Mouse (Mus musculus) G1E (cell line): Measurements from ENCODE around the gene Rhox7a. TPM values are rescaled to one million over a fixed set of nuclear protein-coding genes. Genes with fewer than 3 reads are reported as not detected.
"Not testable (repeated sequence)": the region's sequence is repeated elsewhere in the genome, so short reads cannot be mapped to it uniquely, and the experiment has no call there.

ENCODE experiments used
- ATAC-seq: 2 replicates; pipeline ENCODE4 v1.8.0; 2016; ENCODE audit warnings: mild to moderate bottlenecking; ENCODE audit not compliant: insufficient number of reproducible peaks, poor library complexity, low FRiP score, severe bottlenecking; ENCODE audit errors: extremely low read depth
- DNase-seq: peaks from one replicate; pipeline ENCODE4 v3.0.0; 2012; ENCODE audit warnings: low spot score
- H3K27me3 ChIP-seq: 2 replicates; pipeline ENCODE4 v1.6.1; 2012; ENCODE audit warnings: mild to moderate bottlenecking, low read length, inconsistent platforms; ENCODE audit not compliant: insufficient read depth
- H3K36me3 ChIP-seq: replicated peaks from 2 replicates; pipeline ENCODE3; 2012; ENCODE audit warnings: mild to moderate bottlenecking, inconsistent platforms
- H3K4me1 ChIP-seq: 2 replicates; pipeline ENCODE4 v1.6.1; 2012; ENCODE audit warnings: low read depth, low read length, inconsistent platforms, mixed read lengths; ENCODE audit not compliant: insufficient read depth
- H3K4me3 ChIP-seq: 2 replicates; pipeline ENCODE4 v1.5.1; 2012; ENCODE audit warnings: low read depth, mild to moderate bottlenecking, inconsistent platforms, low read length, moderate library complexity, mixed read lengths
- H3K9me3 ChIP-seq: replicated peaks from 2 replicates; pipeline ENCODE4 v1.6.1; 2012; ENCODE audit warnings: inconsistent platforms
- CTCF ChIP-seq: IDR thresholded peaks from 2 replicates; pipeline ENCODE4 v1.5.1; 2012; ENCODE audit warnings: low read depth, low read length, inconsistent platforms, mixed read lengths
- GATA1 ChIP-seq: IDR thresholded peaks from 2 replicates; pipeline ENCODE4 v1.6.1; 2012; ENCODE audit warnings: borderline replicate concordance, low read length, inconsistent platforms, mixed read lengths
- GATA2 ChIP-seq: IDR thresholded peaks from 2 replicates; pipeline ENCODE4 v1.6.1; 2012; ENCODE audit warnings: low read depth, low read length, inconsistent platforms, borderline replicate concordance
- POLR2AphosphoS5 ChIP-seq: IDR thresholded peaks from 2 replicates; pipeline ENCODE4 v1.6.1; 2012; ENCODE audit warnings: low read depth, low read length, inconsistent platforms; ENCODE audit not compliant: insufficient replicate concordance
- TAL1 ChIP-seq: conservative IDR thresholded peaks from 2 replicates; pipeline ENCODE4 v1.6.1; 2012; ENCODE audit warnings: low read depth, low read length, inconsistent platforms, mixed read lengths
- polyA plus RNA-seq: library from polyadenylated mRNA; stranded (reverse); fragments of >175 nt; gene quantifications from 2 replicates; pipeline ENCODE4 v1.2.3, GENCODE M21; 2012
- total RNA-seq, 2 experiments: library from RNA; stranded (forward) in 1 of 2; stranded (reverse) in 1 of 2; fragments of 200-1000 nt in 1 of 2; fragments of >200 nt in 1 of 2; fragmentation: Nextera tagmentation in 1 of 2; gene quantifications; 2 replicates each; pipeline ENCODE4 v1.2.3; 2014 to 2017

Gene Rhox7a
- total RNA-seq (2014; fragmentation: Nextera tagmentation), result not detected in 2 replicates
- not detected in 2 replicates for total RNA-seq (2017)
- polyA plus RNA-seq, result not detected in 2 replicates

- not testable (repeated sequence) for ATAC-seq, H3K27me3 ChIP-seq, H3K4me3 ChIP-seq, H3K9me3 ChIP-seq, H3K4me1 ChIP-seq, DNase-seq, H3K36me3 ChIP-seq
Observed at GRCm38 (mm10) chrX:37831386-37831785, at the start of gene Rhox7a. Gene Rhox7a, plus strand, starts transcription at chrX:37831686.

- DNase-seq (no peak), ATAC-seq (no peak)
- H3K27me3 ChIP-seq, result no peaks in the 10 kb centered on the region
- no peaks in the 10 kb centered on the region for H3K36me3 ChIP-seq
- TF ChIP-seq TAL1 (no peak), POLR2AphosphoS5 (no peak), GATA2 (no peak), GATA1 (no peak), CTCF (no peak)
- no peak overlapping the region for H3K4me3 ChIP-seq
- no peaks in the 10 kb centered on the region for H3K4me1 ChIP-seq
- no peaks in the 10 kb centered on the region for H3K9me3 ChIP-seq
Observed at GRCm38 (mm10) chrX:37807286-37808080, 24.0 kb upstream of the Rhox7a start.

GRCm38 (mm10) chrX:37809396-37809795 is 22.1 kb upstream of the Rhox7a start:
- no peak for ATAC-seq
- Histone ChIP-seq H3K4me1 (no peaks in the 10 kb centered on the region), H3K9me3 (no peaks in the 10 kb centered on the region), H3K27me3 (no peaks in the 10 kb centered on the region), H3K36me3 (no peaks in the 10 kb centered on the region), H3K4me3 (no peak overlapping the region)
- no peak for DNase-seq
- no peak for TF ChIP-seq POLR2AphosphoS5
- no peak for TF ChIP-seq CTCF
- no peak for TF ChIP-seq GATA2
- TF ChIP-seq GATA1, result no peak

GRCm38 (mm10) chrX:37811179-37811578 is 20.3 kb upstream of the Rhox7a start:
- Histone ChIP-seq H3K27me3 (no peaks in the 10 kb centered on the region), H3K36me3 (no peaks in the 10 kb centered on the region), H3K4me1 (no peaks in the 10 kb centered on the region), H3K9me3 (no peaks in the 10 kb centered on the region), H3K4me3 (no peak overlapping the region)
- ATAC-seq (no peak), DNase-seq (no peak)
- TF ChIP-seq TAL1, result no peak
- peak; percentile 35; the same call in 1 of the 2 replicates for TF ChIP-seq CTCF

GRCm38 (mm10) chrX:37815665-37816064 is 15.8 kb upstream of the Rhox7a start:
- no peaks in the 10 kb centered on the region for H3K4me1 ChIP-seq
- no peak overlapping the region for H3K4me3 ChIP-seq
- H3K9me3 ChIP-seq, result no peaks in the 10 kb centered on the region
- no peak for DNase-seq
- TF ChIP-seq POLR2AphosphoS5, result no peak
- TF ChIP-seq TAL1, result no peak
- TF ChIP-seq GATA2, result no peak
- no peak for TF ChIP-seq CTCF
- TF ChIP-seq GATA1, result no peak
- ATAC-seq, result no peak
- no peaks in the 10 kb centered on the region for H3K27me3 ChIP-seq
- no peaks in the 10 kb centered on the region for H3K36me3 ChIP-seq

GRCm38 (mm10) chrX:37826610-37827009 is 4.9 kb upstream of the Rhox7a start, which contains the start of gene Rhox6:
Gene Rhox6, plus strand, starts transcription at chrX:37826910.
- H3K36me3 ChIP-seq, H3K4me1 ChIP-seq, ATAC-seq, DNase-seq, H3K27me3 ChIP-seq, H3K9me3 ChIP-seq, H3K4me3 ChIP-seq: not testable (repeated sequence)

GRCm38 (mm10) chrX:37871641-37872040 is 40.2 kb downstream of the Rhox7a start:
- Histone ChIP-seq H3K4me3 (no peak overlapping the region), H3K9me3 (no peaks in the 10 kb centered on the region), H3K36me3 (no peaks in the 10 kb centered on the region), H3K4me1 (no peaks in the 10 kb centered on the region), H3K27me3 (no peaks in the 10 kb centered on the region)
- no peak for ATAC-seq
- DNase-seq, result no peak
- TF ChIP-seq CTCF (no peak), TAL1 (no peak), GATA1 (no peak), POLR2AphosphoS5 (no peak), GATA2 (no peak)
